ENCODE assay signal across 20 mouse cellular contexts in the genomic region with DNA sequence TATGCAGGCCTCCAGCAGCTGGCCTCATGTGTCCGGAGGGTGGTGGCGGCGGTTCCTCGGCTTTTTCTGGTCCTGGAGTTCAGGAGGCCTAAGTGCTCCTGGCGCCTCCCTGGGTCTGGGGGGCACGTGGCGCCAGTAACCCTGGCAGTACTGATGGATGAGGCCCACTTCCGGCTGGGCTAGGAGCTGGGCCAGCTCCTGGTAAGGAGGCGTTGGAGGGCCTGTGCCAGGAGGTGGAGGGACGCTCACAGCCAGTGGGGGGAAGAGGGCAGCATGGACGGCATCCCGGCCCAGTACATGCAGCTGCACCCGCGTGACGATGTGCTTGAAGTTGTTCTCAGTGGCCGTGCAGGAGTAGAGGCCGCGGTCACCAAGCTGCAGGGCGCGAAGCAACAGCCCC. TPM values are rescaled to one million over a fixed set of nuclear protein-coding genes. Genes with fewer than 3 reads are reported as not detected.
DNase-seq lines count a peak whose midpoint lies in the region; ATAC-seq and TF ChIP-seq lines count a peak whose summit lies in the region.
"Had no signal": no experiment of that assay in that cellular context is flagged by ENCODE, and none has a peak within 500 bp of the region (broad histone marks: within the 10 kb centered on the region; RNA-seq: fewer than 3 reads in every experiment).

No protein-coding gene starts in this region.

- H3K4me3 ChIP-seq in kidney, embryonic 15.5 days (replicated peaks), result no peak overlapping the region
- H3K4me3 ChIP-seq in lung, embryonic 14.5 days (ENCODE audit: low read depth, low read length), result no peak overlapping the region
- peak overlapping the region; percentile 23 for H3K4me3 ChIP-seq in megakaryocyte, embryonic 14.5 days (replicated peaks)
- H3K4me3 ChIP-seq in limb, embryonic 12.5 days (replicated peaks), result no peak overlapping the region
- H3K4me3 ChIP-seq: embryonic facial prominence, embryonic 10.5 days; heart, embryonic 12.5 days; hindbrain, embryonic 10.5 days had no signal

- no peak overlapping the region for H3K9ac ChIP-seq in kidney, embryonic 15.5 days
- H3K9ac ChIP-seq in lung, embryonic 14.5 days, result no peak overlapping the region
- no peak overlapping the region for H3K9ac ChIP-seq in limb, embryonic 12.5 days (replicated peaks)
- H3K9ac ChIP-seq: heart, embryonic 12.5 days had no signal

- H3K4me1 ChIP-seq in kidney, embryonic 15.5 days, result peaks cover 6% of the 10 kb centered on the region; the same call in 1 of the 2 replicates
- H3K4me1 ChIP-seq in lung, embryonic 14.5 days (ENCODE audit: insufficient read depth), result no peaks in the 10 kb centered on the region
- peaks cover 16% of the 10 kb centered on the region for H3K4me1 ChIP-seq in megakaryocyte, embryonic 14.5 days
- no peaks in the 10 kb centered on the region for H3K4me1 ChIP-seq in limb, embryonic 12.5 days (replicated peaks)

- peak; percentile 36 for DNase-seq in kidney, adult 11 months
- DNase-seq in lung, embryonic 14.5 days, result peak; percentile 39
- no peak for DNase-seq in lung, postnatal 36 days
- no peak for DNase-seq in gastrocnemius, adult 8-10 months (ENCODE audit: low spot score in 2 of 2)
- DNase-seq: adrenal gland, adult 8-10 months; adrenal gland, postnatal 36 days; cerebellum, adult 2 months; gastrocnemius, postnatal 25 days had no signal

- WGBS in kidney, embryonic 15.5 days, result 78% methylated on average over 20 of the region's 20 CpGs
- 67% methylated on average over 20 of the region's 20 CpGs for WGBS in lung, embryonic 14.5 days
- 89% methylated on average over 20 of the region's 20 CpGs for WGBS in limb, embryonic 12.5 days

- H3K27ac ChIP-seq in kidney, embryonic 15.5 days, result no peak overlapping the region
- H3K27ac ChIP-seq in lung, embryonic 14.5 days (ENCODE audit: low read depth), result no peak overlapping the region
- 0 out of 2 replicates have a peak overlapping the region, but pooled peaks have one; percentile 7 for H3K27ac ChIP-seq in limb, embryonic 12.5 days
- H3K27ac ChIP-seq: embryonic facial prominence, embryonic 10.5 days; hindbrain, embryonic 10.5 days had no signal

- no peak overlapping the region for H3K4me2 ChIP-seq in kidney, embryonic 15.5 days
- no peak overlapping the region for H3K4me2 ChIP-seq in lung, embryonic 14.5 days
- no peak overlapping the region for H3K4me2 ChIP-seq in limb, embryonic 12.5 days
- H3K4me2 ChIP-seq: heart, embryonic 12.5 days had no signal

- peaks cover 49% of the 10 kb centered on the region for H3K36me3 ChIP-seq in kidney, embryonic 15.5 days
- H3K36me3 ChIP-seq in lung, embryonic 14.5 days (ENCODE audit: insufficient read depth), result peaks cover 29% of the 10 kb centered on the region
- H3K36me3 ChIP-seq in megakaryocyte, embryonic 14.5 days (replicated peaks; ENCODE audit: low read length), result no peaks in the 10 kb centered on the region
- H3K36me3 ChIP-seq in limb, embryonic 12.5 days, result peaks cover 61% of the 10 kb centered on the region

- TF ChIP-seq CTCF in lung, embryonic 14.5 days (IDR thresholded peaks at IDR 0.05; ENCODE audit: low read depth), result no peak

- H3K27me3 ChIP-seq in kidney, embryonic 15.5 days, result peaks cover 9% of the 10 kb centered on the region
- H3K27me3 ChIP-seq in lung, embryonic 14.5 days (ENCODE audit: insufficient read depth, low read length), result peaks cover 3% of the 10 kb centered on the region
- H3K27me3 ChIP-seq in megakaryocyte, embryonic 14.5 days (replicated peaks), result peaks cover 84% of the 10 kb centered on the region
- peaks cover 5% of the 10 kb centered on the region for H3K27me3 ChIP-seq in limb, embryonic 12.5 days

- ATAC-seq in kidney, embryonic 15.5 days (replicated peaks; ENCODE audit: low FRiP score), result no peak
- no peak for ATAC-seq in lung, embryonic 14.5 days (ENCODE audit: insufficient read depth)
- ATAC-seq in megakaryocyte, adult 5-6 weeks (ENCODE audit: poor library complexity, severe bottlenecking), result no peak
- no peak for ATAC-seq in limb, embryonic 12.5 days (ENCODE audit: insufficient number of reproducible peaks, insufficient read depth, low FRiP score, low TSS enrichment, low read depth)
- ATAC-seq: forebrain, embryonic 16.5 days had no signal

- no peaks in the 10 kb centered on the region for H3K9me3 ChIP-seq in kidney, embryonic 15.5 days (replicated peaks)
- no peaks in the 10 kb centered on the region for H3K9me3 ChIP-seq in lung, embryonic 14.5 days (ENCODE audit: low read depth, low read length)
- H3K9me3 ChIP-seq in megakaryocyte, embryonic 14.5 days, result no peaks in the 10 kb centered on the region
- H3K9me3 ChIP-seq in limb, embryonic 12.5 days, result no peaks in the 10 kb centered on the region
- H3K9me3 ChIP-seq: embryonic facial prominence, embryonic 10.5 days; heart, embryonic 12.5 days; hindbrain, embryonic 10.5 days had no signal

RNA-seq across cellular contexts. Expression of a gene that starts 2.9 kb away (rescaled TPM):
- polyA plus RNA-seq in kidney, embryonic 15.5 days (2015; fragmentation: Nextera tagmentation; extraction: Ambion mirVana), result 3.9 and 4.6 TPM in 2 replicates
- polyA plus RNA-seq in lung, embryonic 14.5 days (2014; fragmentation: Nextera tagmentation; extraction: Ambion mirVana), result 0.72 and 0.89 TPM in 2 replicates
- polyA plus RNA-seq in megakaryocyte, embryonic 14.5 days (2012; ENCODE audit: insufficient read depth, low replicate concordance), result not detected in 2 replicates
- total RNA-seq in megakaryocyte, adult 5-6 weeks (2015), result not detected in 2 replicates
- not detected in 2 replicates for total RNA-seq in megakaryocyte, adult 5-6 weeks (2017)
- 2.1 and 2.2 TPM in 2 replicates for polyA plus RNA-seq in limb, embryonic 12.5 days (2016; fragmentation: Nextera tagmentation; extraction: Ambion mirVana)
- not detected for total RNA-seq in gastrocnemius, adult 8-10 months (2022)
- total RNA-seq: adrenal gland, postnatal 36 days; gastrocnemius, adult 18-20 months; gastrocnemius, postnatal 25 days; granulocyte monocyte progenitor cell, adult 5-6 weeks; heart, adult 8-10 months; heart, postnatal 25 days had no signal

RNA-seq across cellular contexts. Expression of a gene that starts 13.1 kb away (rescaled TPM):
- polyA plus RNA-seq in kidney, embryonic 15.5 days (2015; fragmentation: Nextera tagmentation; extraction: Ambion mirVana), result 7.1 and 8.1 TPM in 2 replicates
- polyA plus RNA-seq in lung, embryonic 14.5 days (2014; fragmentation: Nextera tagmentation; extraction: Ambion mirVana), result 3.6 and 4.8 TPM in 2 replicates
- not detected in 2 replicates for polyA plus RNA-seq in megakaryocyte, embryonic 14.5 days (2012; ENCODE audit: insufficient read depth, low replicate concordance)
- not detected in 2 replicates for total RNA-seq in megakaryocyte, adult 5-6 weeks (2015)
- not detected in 2 replicates for total RNA-seq in megakaryocyte, adult 5-6 weeks (2017)
- 3.5 and 5.0 TPM in 2 replicates for polyA plus RNA-seq in limb, embryonic 12.5 days (2016; fragmentation: Nextera tagmentation; extraction: Ambion mirVana)
- 10 to 100 TPM; 37.4 to 49.3 (median 45.9) TPM for total RNA-seq in gastrocnemius, adult 8-10 months (2022)
- total RNA-seq: granulocyte monocyte progenitor cell, adult 5-6 weeks had no signal

RNA-seq across cellular contexts. Expression of a gene that starts 27.9 kb away (rescaled TPM):
- 21.3 and 23.9 TPM in 2 replicates for polyA plus RNA-seq in kidney, embryonic 15.5 days (2015; fragmentation: Nextera tagmentation; extraction: Ambion mirVana)
- polyA plus RNA-seq in lung, embryonic 14.5 days (2014; fragmentation: Nextera tagmentation; extraction: Ambion mirVana), result 16.7 and 22.1 TPM in 2 replicates
- polyA plus RNA-seq in megakaryocyte, embryonic 14.5 days (2012; ENCODE audit: insufficient read depth, low replicate concordance), result not detected in 2 replicates
- total RNA-seq in megakaryocyte, adult 5-6 weeks (2015), result not detected in 2 replicates
- not detected in 2 replicates for total RNA-seq in megakaryocyte, adult 5-6 weeks (2017)
- polyA plus RNA-seq in limb, embryonic 12.5 days (2016; fragmentation: Nextera tagmentation; extraction: Ambion mirVana), result 47.6 and 53.5 TPM in 2 replicates
- 1 to 10 TPM; 3.3 to 4.6 (median 4.3) TPM for total RNA-seq in gastrocnemius, adult 8-10 months (2022)
- total RNA-seq: granulocyte monocyte progenitor cell, adult 5-6 weeks had no signal

RNA-seq across cellular contexts. Expression of a gene that starts 47.2 kb away (rescaled TPM):
- 403 and 424 TPM in 2 replicates for polyA plus RNA-seq in kidney, embryonic 15.5 days (2015; fragmentation: Nextera tagmentation; extraction: Ambion mirVana)
- 408 and 419 TPM in 2 replicates for polyA plus RNA-seq in lung, embryonic 14.5 days (2014; fragmentation: Nextera tagmentation; extraction: Ambion mirVana)
- 1,319 and 1,886 TPM in 2 replicates for polyA plus RNA-seq in megakaryocyte, embryonic 14.5 days (2012; ENCODE audit: insufficient read depth, low replicate concordance)
- 749 and 768 TPM in 2 replicates for total RNA-seq in megakaryocyte, adult 5-6 weeks (2015)
- total RNA-seq in megakaryocyte, adult 5-6 weeks (2017), result 859 and 871 TPM in 2 replicates
- polyA plus RNA-seq in limb, embryonic 12.5 days (2016; fragmentation: Nextera tagmentation; extraction: Ambion mirVana), result 400 and 416 TPM in 2 replicates
- 10 to 100 TPM; 62.4 to 78.5 (median 71.2) TPM for total RNA-seq in gastrocnemius, adult 8-10 months (2022)

Comparison
In these comparisons a context has a peak if more than half of its experiments do, and no peak if none do; other contexts are left out.
1. DNase-seq: peak in kidney, adult 11 months (single experiment) and lung, embryonic 14.5 days (single experiment); none in lung, postnatal 36 days (single experiment) and gastrocnemius, adult 8-10 months (0 of 2).
2. RNA of a gene that starts 27.9 kb away (polyA plus RNA-seq): 47.6 to 53.5 TPM in limb, embryonic 12.5 days, 21.3 to 23.9 TPM in kidney, embryonic 15.5 days and 16.7 to 22.1 TPM in lung, embryonic 14.5 days; not detected in megakaryocyte, embryonic 14.5 days; every median in the first group is over 10 times any median in the second.